Mouse (Mus musculus): ENCODE measurements around the gene Pik3r5.

Pik3r5 gene

GRCm38 (mm10) chr11:68485206-68485942 lies 53.5 kb downstream of the Pik3r5 start:
- peak; percentile 33 for DNase-seq (ENCODE audit: low read depth, low spot score)

- no peak for DNase-seq (ENCODE audit: low read depth, low spot score)
Measured at GRCm38 (mm10) chr11:68486093-68486492, 54.2 kb downstream of the Pik3r5 start.

- DNase-seq (ENCODE audit: low read depth, low spot score): no peak
Measured at GRCm38 (mm10) chr11:68487720-68488119, 55.8 kb downstream of the Pik3r5 start.

GRCm38 (mm10) chr11:68488256-68488824 lies 56.4 kb downstream of the Pik3r5 start:
- no peak for DNase-seq (ENCODE audit: low read depth, low spot score)

GRCm38 (mm10) chr11:68489236-68489635 lies 57.3 kb downstream of the Pik3r5 start:
- no peak for DNase-seq (ENCODE audit: low read depth, low spot score)

GRCm38 (mm10) chr11:68492592-68492991 lies 60.7 kb downstream of the Pik3r5 start:
- DNase-seq (ENCODE audit: low read depth, low spot score): no peak

- no peak for DNase-seq (ENCODE audit: low read depth, low spot score)
Measured at GRCm38 (mm10) chr11:68493760-68494159, 61.8 kb downstream of the Pik3r5 start.

GRCm38 (mm10) chr11:68497081-68497480 lies 65.2 kb downstream of the Pik3r5 start:
- DNase-seq (ENCODE audit: low read depth, low spot score): no peak

GRCm38 (mm10) chr11:68498517-68498916 lies 66.6 kb downstream of the Pik3r5 start:
- DNase-seq (ENCODE audit: low read depth, low spot score): no peak

- no peak for DNase-seq (ENCODE audit: low read depth, low spot score)
Measured at GRCm38 (mm10) chr11:68498999-68499699, 67.2 kb downstream of the Pik3r5 start.

GRCm38 (mm10) chr11:68500949-68501350 lies 69.0 kb downstream of the Pik3r5 start:
- no peak for DNase-seq (ENCODE audit: low read depth, low spot score)

- no peak for DNase-seq (ENCODE audit: low read depth, low spot score)
Measured at GRCm38 (mm10) chr11:68502408-68502807, 70.5 kb downstream of the Pik3r5 start.

- DNase-seq (ENCODE audit: low read depth, low spot score): no peak
Measured at GRCm38 (mm10) chr11:68502902-68503629, 71.1 kb downstream of the Pik3r5 start, which contains the start of gene Pik3r6. Gene Pik3r6 (plus strand): TSS chr11:68503019.

- DNase-seq (ENCODE audit: low read depth, low spot score): no peak
Measured at GRCm38 (mm10) chr11:68504913-68505312, 73.0 kb downstream of the Pik3r5 start.

GRCm38 (mm10) chr11:68507246-68507645 lies 75.3 kb downstream of the Pik3r5 start:
- no peak for DNase-seq (ENCODE audit: low read depth, low spot score)

GRCm38 (mm10) chr11:68508619-68509018 lies 76.7 kb downstream of the Pik3r5 start:
- DNase-seq (ENCODE audit: low read depth, low spot score): no peak

GRCm38 (mm10) chr11:68509194-68509593 lies 77.3 kb downstream of the Pik3r5 start:
- DNase-seq (ENCODE audit: low read depth, low spot score): no peak

- no peak for DNase-seq (ENCODE audit: low read depth, low spot score)
Measured at GRCm38 (mm10) chr11:68513969-68514368, 82.0 kb downstream of the Pik3r5 start.

- DNase-seq (ENCODE audit: low read depth, low spot score): no peak
Measured at GRCm38 (mm10) chr11:68519362-68519761, 87.4 kb downstream of the Pik3r5 start.

- no peak for DNase-seq (ENCODE audit: low read depth, low spot score)
Measured at GRCm38 (mm10) chr11:68519815-68520214, 87.9 kb downstream of the Pik3r5 start.

- no peak for DNase-seq (ENCODE audit: low read depth, low spot score)
Measured at GRCm38 (mm10) chr11:68520439-68520838, 88.5 kb downstream of the Pik3r5 start.

- no peak for DNase-seq (ENCODE audit: low read depth, low spot score)
Measured at GRCm38 (mm10) chr11:68521352-68521751, 89.4 kb downstream of the Pik3r5 start.

Data from WW6 (cell line).